Mouse (Mus musculus) liver, postnatal 0 days (tissue): ENCODE results near the gene Dynlt1b.
"Not testable (repeated sequence)": the region's sequence is repeated elsewhere in the genome, so short reads cannot be mapped to it uniquely, and the experiment has no call there.

Source experiments
- CTCF ChIP-seq: sonication (generic); IDR thresholded peaks from 2 replicates; pipeline ENCODE4 v1.5.1; 2016; ENCODE audit warnings: antibody characterized with exemption, low read depth
- EP300 ChIP-seq: IDR thresholded peaks from 2 replicates; pipeline ENCODE4 v1.6.1; 2016; ENCODE audit warnings: antibody characterized with exemption, low read depth, mild to moderate bottlenecking

- not testable (repeated sequence) for TF ChIP-seq EP300, CTCF
Measured at GRCm38 (mm10) chr17:6461083-6461595, 31.2 kb downstream of the Dynlt1b start.
